Mouse (Mus musculus) skeletal muscle tissue, postnatal 0 days (tissue): Measurements from ENCODE around the gene Coq2. TPM values are rescaled to one million over a fixed set of nuclear protein-coding genes. Genes with fewer than 3 reads are reported as not detected.

Experiments used
- polyA plus RNA-seq: library from polyadenylated mRNA; unstranded; fragments of >200 nt; fragmentation: Nextera tagmentation; extraction: Ambion mirVana; gene quantifications from 2 replicates; pipeline ENCODE4 v1.2.1, GENCODE M21; 2015

Coq2 gene
- polyA plus RNA-seq: 37.3 and 37.7 TPM in 2 replicates

DNA sequence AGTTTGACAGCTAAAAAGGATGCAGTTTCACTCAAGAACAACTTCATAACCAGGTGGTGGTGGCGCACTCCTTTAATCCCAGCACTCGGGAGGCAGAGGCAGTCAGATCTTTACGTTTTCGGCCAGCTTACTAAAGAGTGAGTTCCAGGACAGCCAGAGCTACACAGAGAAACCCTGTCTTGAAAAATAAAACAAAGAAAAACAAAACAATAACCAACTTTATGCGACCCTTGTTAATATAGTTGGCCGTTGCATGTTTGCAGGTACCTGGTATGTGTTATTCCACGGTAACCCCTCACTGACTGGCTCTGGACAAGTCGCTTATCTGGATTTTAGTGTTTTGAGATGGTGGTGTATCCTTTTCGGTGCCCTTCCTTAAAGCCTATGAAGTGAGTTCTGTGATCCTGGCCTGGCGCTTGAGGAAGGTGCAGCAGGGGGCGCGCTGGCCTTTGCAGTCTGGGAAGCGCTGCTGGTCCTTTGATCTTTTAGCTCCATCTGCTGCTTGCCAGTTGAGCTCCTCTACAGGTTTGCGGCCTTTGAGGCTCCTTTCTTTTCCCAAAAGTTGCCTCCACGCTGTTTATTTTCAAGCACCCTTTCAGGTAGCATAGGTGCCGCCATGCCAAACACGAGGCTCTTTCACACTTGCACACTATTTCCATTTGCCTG is at the start of gene Coq2:
TSS of gene Coq2 (minus strand) at position 430 of the 666 bp plus-strand sequence.

DNA sequence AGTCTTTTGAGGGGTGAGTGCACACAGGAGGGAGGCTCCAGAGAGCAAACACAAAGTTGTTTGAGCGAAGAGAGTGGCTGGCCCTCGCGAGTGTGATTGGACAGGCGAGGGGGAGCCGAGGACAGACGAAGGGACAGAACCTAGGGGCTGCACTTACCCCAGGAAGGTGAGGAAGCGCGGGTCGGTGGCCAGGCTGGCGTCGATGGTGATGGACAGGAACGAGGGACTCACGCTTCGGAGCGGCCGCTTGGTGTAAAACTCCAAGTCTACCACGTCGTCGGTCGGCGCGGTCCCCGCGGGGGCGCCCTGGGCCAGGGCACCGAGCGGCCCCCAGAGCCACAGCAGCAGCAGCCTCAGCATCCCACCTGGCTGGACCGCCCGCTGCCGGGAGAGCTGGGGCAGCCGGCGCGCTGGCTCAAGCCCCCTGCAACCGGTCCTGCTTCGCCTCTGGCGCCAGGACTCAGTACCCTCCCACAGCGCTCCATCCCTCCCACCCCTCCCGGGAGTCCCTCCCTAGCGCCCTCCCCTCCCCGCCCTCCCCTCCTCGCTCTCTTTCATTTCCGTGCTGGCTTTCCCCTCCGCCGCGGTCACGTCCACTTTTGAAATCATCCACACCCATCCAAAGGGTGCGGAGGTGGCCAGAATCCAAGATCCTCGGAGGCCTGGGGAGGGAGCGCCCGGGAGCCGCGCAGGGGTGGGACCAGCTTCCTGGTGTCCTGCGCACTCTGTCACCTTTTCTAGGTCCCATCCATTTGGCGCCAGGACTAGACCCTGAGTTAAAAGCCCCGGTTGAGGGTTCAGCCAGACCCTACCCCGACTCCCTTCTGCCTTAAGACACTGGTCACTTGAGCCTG is 44.5 kb upstream of the Coq2 start, which contains the start of gene Hpse:
TSS of gene Hpse (minus strand) at position 482 of the 854 bp plus-strand sequence.

Other genes starting within 250 kb of the Coq2 start
- 4.1 and 4.4 TPM in 2 replicates for gene Lin54, start 174.5 kb downstream of the Coq2 start, polyA plus RNA-seq
- gene Cops4, start 156.8 kb downstream of the Coq2 start, polyA plus RNA-seq: 158 and 166 TPM in 2 replicates
- gene Plac8, start 102.9 kb downstream of the Coq2 start, polyA plus RNA-seq: 15.0 and 15.4 TPM in 2 replicates
- 1.6 and 2.2 TPM in 2 replicates for gene Hpse, start 44.6 kb upstream of the Coq2 start, polyA plus RNA-seq
- gene Helq, start 123.5 kb upstream of the Coq2 start, polyA plus RNA-seq: 4.4 and 5.0 TPM in 2 replicates
- 133 and 143 TPM in 2 replicates for gene Mrps18c, start 123.5 kb upstream of the Coq2 start, polyA plus RNA-seq
- 14.7 and 16.3 TPM in 2 replicates for gene Abraxas1, start 145.8 kb upstream of the Coq2 start, polyA plus RNA-seq
- 10.3 and 46.1 TPM in 2 replicates for gene Gpat3, start 170.6 kb upstream of the Coq2 start, polyA plus RNA-seq